Mouse (Mus musculus) central nervous system, embryonic 11.5 days (tissue): Measurements from ENCODE around the gene Gm10097. TPM values are rescaled to one million over a fixed set of nuclear protein-coding genes. Genes with fewer than 3 reads are reported as not detected.

Experiments used
- polyA plus RNA-seq: library from polyadenylated mRNA; depleted of rRNA; stranded (reverse); fragments of >200 nt; gene quantifications from 2 replicates; pipeline ENCODE4 v1.2.3, GENCODE M21; 2012; rRNA removed

Gene Gm10097
- 0.01 and 0.05 TPM in 2 replicates for polyA plus RNA-seq

DNA sequence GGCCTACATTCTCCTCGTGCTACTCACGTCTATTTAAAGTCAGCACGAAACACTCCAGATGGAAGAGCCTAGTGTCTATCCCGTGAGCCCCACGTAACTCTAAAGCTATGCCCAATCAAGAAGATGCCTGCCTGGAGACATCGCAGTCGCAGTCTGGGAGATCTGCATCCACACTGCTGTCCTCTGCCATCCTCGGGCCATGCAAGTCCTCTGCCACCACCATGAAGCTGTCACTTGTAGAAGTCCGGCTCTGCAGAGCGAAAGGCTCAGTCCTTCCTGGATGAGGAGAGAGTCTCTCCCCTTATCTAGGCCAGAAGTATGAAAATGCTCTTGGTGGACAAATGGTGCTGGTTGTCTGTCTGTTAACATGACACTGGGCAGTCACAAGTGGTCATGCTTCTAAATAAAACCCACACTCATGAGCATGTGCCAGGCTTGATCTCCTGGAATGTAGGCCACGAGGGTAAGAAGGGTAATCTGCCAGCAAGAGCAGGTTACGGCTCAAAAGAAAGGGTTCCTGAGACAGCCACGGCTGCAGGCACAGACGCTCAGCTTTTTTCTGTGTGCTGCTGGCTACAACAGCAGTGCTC lies at the start of gene Gm10097:
Gene Gm10097 (plus strand): TSS at position 517 of the 590 bp plus-strand sequence.

